Mouse (Mus musculus) heart, postnatal 0 days (tissue): ENCODE results near the gene Lrrc1.

Source experiments
- CTCF ChIP-seq: IDR thresholded peaks from 2 replicates; pipeline ENCODE4 v1.5.1; 2016; ENCODE audit warnings: antibody characterized with exemption, control low read depth, low read depth
- EP300 ChIP-seq: IDR thresholded peaks from 2 replicates; pipeline ENCODE4 v1.6.1; 2016; ENCODE audit warnings: antibody characterized with exemption, low read depth

GRCm38 (mm10) chr9:77481380-77481779 lies 63.3 kb downstream of the Lrrc1 start:
- TF ChIP-seq CTCF: no peak
- no peak for TF ChIP-seq EP300
